Mouse (Mus musculus) G1E (cell line): ENCODE results near the gene Gm10053.

Experiments used
- CTCF ChIP-seq: IDR thresholded peaks from 2 replicates; pipeline ENCODE4 v1.5.1; 2012; ENCODE audit warnings: low read depth, low read length, inconsistent platforms, mixed read lengths
- GATA1 ChIP-seq: IDR thresholded peaks from 2 replicates; pipeline ENCODE4 v1.6.1; 2012; ENCODE audit warnings: borderline replicate concordance, low read length, inconsistent platforms, mixed read lengths
- GATA2 ChIP-seq: IDR thresholded peaks from 2 replicates; pipeline ENCODE4 v1.6.1; 2012; ENCODE audit warnings: low read depth, low read length, inconsistent platforms, borderline replicate concordance
- POLR2AphosphoS5 ChIP-seq: IDR thresholded peaks from 2 replicates; pipeline ENCODE4 v1.6.1; 2012; ENCODE audit warnings: low read depth, low read length, inconsistent platforms; ENCODE audit not compliant: insufficient replicate concordance
- TAL1 ChIP-seq: conservative IDR thresholded peaks from 2 replicates; pipeline ENCODE4 v1.6.1; 2012; ENCODE audit warnings: low read depth, low read length, inconsistent platforms, mixed read lengths

DNA sequence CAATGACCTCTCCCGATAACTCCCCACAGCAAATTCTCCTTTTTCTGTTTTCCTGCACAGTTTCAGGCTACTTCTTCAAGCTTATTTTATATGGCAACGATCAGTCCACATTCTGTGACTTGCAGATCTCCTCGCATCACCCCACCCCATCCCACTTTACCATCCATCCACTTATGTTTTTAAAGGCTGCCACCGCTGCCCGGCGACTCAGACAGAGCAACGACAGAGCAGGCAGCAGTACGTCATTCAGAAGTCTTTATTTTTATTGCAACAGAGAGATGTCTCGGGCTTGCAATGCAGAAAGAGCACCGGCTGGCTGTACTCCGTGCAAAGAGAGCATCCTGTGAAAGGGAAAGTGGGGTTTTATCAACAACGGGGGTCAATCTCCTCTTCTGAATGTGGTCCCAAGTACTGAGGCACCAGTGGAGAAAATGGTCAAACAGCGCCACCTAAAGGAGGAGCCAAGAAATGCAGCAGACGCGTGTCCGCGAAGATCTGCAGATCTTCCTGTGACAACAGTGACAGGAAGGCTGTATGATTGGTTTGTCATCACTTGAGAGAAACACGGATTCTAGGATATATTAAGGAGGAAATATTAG lies 4.3 kb upstream of the Gm10053 start:
- TF ChIP-seq CTCF: peak; percentile 83
- no peak for TF ChIP-seq GATA1
- no peak for TF ChIP-seq POLR2AphosphoS5
- no peak for TF ChIP-seq TAL1
- no peak for TF ChIP-seq GATA2
